Mouse (Mus musculus) midbrain, embryonic 11.5 days (tissue): Measurements from ENCODE around the gene Thbs1. TPM values are rescaled to one million over a fixed set of nuclear protein-coding genes. Genes with fewer than 3 reads are reported as not detected.

Source experiments
- ATAC-seq: fragments of 200-750 bp; cut with Nextera tagmentation; 2 replicates; pipeline ENCODE4 v1.8.0; 2017; ENCODE audit warnings: moderate TSS enrichment, moderate library complexity; ENCODE audit not compliant: low FRiP score
- DNase-seq: peaks from one replicate; pipeline ENCODE4 v3.0.0; 2015; ENCODE audit warnings: low spot score; ENCODE audit errors: missing footprints
- H3K27ac ChIP-seq: fragments of 300-500 bp; sonication (generic); 2 replicates; pipeline ENCODE4 v1.5.1; 2014; ENCODE audit warnings: low read depth, low read length
- H3K27me3 ChIP-seq: fragments of 300-500 bp; sonication (generic); 2 replicates; pipeline ENCODE4 v1.6.1; 2014; ENCODE audit warnings: mild to moderate bottlenecking, low read length, moderate library complexity, mixed read lengths; ENCODE audit not compliant: control insufficient read depth, insufficient read depth
- H3K36me3 ChIP-seq: fragments of 300-500 bp; sonication (generic); 2 replicates; pipeline ENCODE4 v1.6.1; 2014; ENCODE audit warnings: mild to moderate bottlenecking, low read length, moderate library complexity, mixed read lengths; ENCODE audit not compliant: control insufficient read depth, insufficient read depth
- H3K4me1 ChIP-seq: fragments of 300-500 bp; sonication (generic); 2 replicates; pipeline ENCODE4 v1.6.1; 2014; ENCODE audit warnings: low read length; ENCODE audit not compliant: control insufficient read depth, insufficient read depth
- H3K4me2 ChIP-seq: fragments of 300-500 bp; sonication (generic); 2 replicates; pipeline ENCODE4 v1.6.1; 2014; ENCODE audit warnings: mild to moderate bottlenecking, moderate library complexity
- H3K4me3 ChIP-seq: fragments of 300-500 bp; sonication (generic); 2 replicates; pipeline ENCODE4 v1.5.1; 2014; ENCODE audit warnings: low read depth, low read length
- H3K9ac ChIP-seq: fragments of 300-500 bp; sonication (generic); 2 replicates; pipeline ENCODE4 v1.6.1; 2014; ENCODE audit warnings: low read length
- H3K9me3 ChIP-seq: fragments of 300-500 bp; sonication (generic); 2 replicates; pipeline ENCODE4 v1.6.1; 2016; ENCODE audit warnings: low read length; ENCODE audit not compliant: control insufficient read depth
- WGBS: fragments of 180-500 bp; shearing (Covaris S2); extraction: QIAGEN DNeasy Blood & Tissue Kit; methylation state at CpG from one replicate; pipeline ENCODE4 v1.1.7; 2014; 5-methylcytosine and 5-hydroxymethylcytosine counted together
- polyA plus RNA-seq: library from polyadenylated mRNA; unstranded; fragments of >200 nt; fragmentation: Nextera tagmentation; extraction: Ambion mirVana; gene quantifications from 2 replicates; pipeline ENCODE4 v1.2.1, GENCODE M21; 2014

Thbs1 gene
- polyA plus RNA-seq, 1 experiment from 2014 or later = 37.4 TPM

DNA sequence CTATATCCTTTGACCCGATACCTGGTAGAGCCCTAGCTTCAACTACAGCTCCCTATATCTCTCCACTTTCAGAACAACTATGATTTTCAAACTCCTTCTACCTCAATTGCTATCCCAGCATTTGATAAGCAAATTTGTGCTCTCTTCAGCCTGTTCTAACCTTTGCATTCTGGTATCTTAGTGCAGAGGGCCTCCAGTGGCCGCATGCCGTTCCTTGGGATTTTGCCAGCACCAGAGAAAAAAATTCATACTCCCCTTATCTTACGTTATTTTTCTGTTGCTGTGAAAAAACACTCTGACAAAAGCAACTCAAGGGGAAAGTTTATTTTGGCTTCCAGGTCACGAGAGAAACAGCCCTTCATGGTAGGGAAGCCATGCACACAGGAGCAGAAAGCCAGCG is 28.0 kb upstream of the Thbs1 start:
- Histone ChIP-seq H3K9ac (no peak overlapping the region), H3K9me3 (no peaks in the 10 kb centered on the region), H3K4me1 (no peaks in the 10 kb centered on the region), H3K4me2 (no peak overlapping the region), H3K27ac (no peak overlapping the region), H3K27me3 (no peaks in the 10 kb centered on the region), H3K4me3 (no peak overlapping the region), H3K36me3 (no peaks in the 10 kb centered on the region)
- 89% methylated on average over 6 of the region's 6 CpGs for WGBS
- DNase-seq = no peak
- ATAC-seq = no peak

DNA sequence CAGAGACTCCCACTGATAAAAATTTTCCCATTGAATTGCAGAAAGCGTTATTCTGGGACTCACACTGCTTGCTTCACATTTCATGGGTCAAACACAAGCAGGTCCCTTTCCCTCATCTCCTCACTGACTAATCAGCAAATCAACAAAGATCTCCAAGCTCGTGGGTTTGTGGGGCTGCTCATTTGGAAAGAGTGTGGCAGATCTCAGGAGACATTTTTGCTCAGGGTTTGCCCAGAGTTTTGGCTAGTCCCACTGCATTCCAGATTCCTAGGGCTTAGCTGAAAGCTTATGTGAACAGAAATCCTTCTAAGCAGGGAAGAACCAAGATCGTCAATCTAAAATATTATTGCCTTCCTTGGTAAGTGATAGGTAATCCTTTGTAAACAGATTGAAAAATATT is 27.0 kb upstream of the Thbs1 start:
- DNase-seq (no peak), ATAC-seq (no peak)
- H3K9ac ChIP-seq = no peak overlapping the region
- no peaks in the 10 kb centered on the region for H3K36me3 ChIP-seq
- 80% methylated on average over 3 of the region's 3 CpGs for WGBS
- H3K4me3 ChIP-seq = no peak overlapping the region
- no peaks in the 10 kb centered on the region for H3K27me3 ChIP-seq
- H3K27ac ChIP-seq = no peak overlapping the region
- H3K4me2 ChIP-seq = no peak overlapping the region
- H3K4me1 ChIP-seq = no peaks in the 10 kb centered on the region
- no peaks in the 10 kb centered on the region for H3K9me3 ChIP-seq

DNA sequence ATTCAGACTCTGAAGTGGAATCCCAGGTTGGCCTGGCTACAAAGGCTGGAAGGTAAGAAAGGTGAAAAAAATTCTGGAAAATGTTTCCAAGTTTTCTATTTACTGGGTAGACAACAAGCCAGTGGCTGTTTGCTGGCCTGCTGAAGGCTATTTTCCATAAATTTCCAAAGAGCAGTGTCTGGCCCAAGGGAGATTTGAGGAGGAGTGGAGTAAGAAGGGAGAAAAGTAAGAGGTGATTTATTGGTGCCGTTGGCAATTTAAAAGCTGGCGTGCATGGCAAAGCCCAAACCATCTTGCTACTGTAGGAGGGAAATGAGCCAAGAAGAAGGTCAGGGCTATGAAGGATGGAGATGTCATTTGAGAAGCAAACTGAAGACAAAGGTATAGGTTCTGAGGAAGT is 26.0 kb upstream of the Thbs1 start:
- H3K9ac ChIP-seq = no peak overlapping the region
- no peaks in the 10 kb centered on the region for H3K27me3 ChIP-seq
- no peaks in the 10 kb centered on the region for H3K4me1 ChIP-seq
- DNase-seq = no peak
- no peak for ATAC-seq
- no peak overlapping the region for H3K27ac ChIP-seq
- H3K4me2 ChIP-seq = no peak overlapping the region
- 94% methylated on average over 2 of the region's 2 CpGs for WGBS
- no peaks in the 10 kb centered on the region for H3K9me3 ChIP-seq
- H3K4me3 ChIP-seq = no peak overlapping the region
- H3K36me3 ChIP-seq = no peaks in the 10 kb centered on the region

DNA sequence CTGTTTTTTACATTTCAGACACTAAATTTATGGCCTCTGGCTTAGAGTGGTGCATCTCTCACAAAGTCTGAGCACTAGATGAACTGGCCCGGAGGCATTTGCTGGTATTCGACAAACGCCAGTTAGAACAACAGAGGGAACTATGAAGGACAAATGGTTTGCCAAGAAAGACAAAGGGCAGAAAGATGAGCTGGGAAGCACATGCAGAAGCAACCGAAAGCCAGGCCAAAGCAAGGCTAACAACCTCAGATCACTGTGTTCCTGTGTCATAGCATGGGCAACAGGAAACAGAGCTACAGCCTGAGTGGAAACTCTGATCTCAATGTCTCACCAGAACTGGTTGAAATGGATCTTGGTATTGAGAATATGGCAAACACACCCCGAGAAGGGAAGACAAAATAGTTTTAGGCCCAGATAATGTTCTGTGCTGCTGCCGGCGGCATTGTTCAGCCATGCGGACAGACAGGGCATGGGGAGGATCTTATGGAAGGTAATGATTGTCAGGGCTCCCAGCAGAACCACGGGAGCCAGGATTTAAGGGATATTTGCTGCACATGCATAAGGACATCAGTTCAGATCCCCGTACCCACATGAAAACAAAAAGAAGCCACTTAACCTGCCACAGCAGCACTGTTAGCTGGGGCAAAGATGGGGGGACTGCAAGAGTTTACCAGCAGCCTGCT is 24.5 kb upstream of the Thbs1 start:
- no peaks in the 10 kb centered on the region for H3K27me3 ChIP-seq
- H3K9ac ChIP-seq = no peak overlapping the region
- H3K27ac ChIP-seq = no peak overlapping the region
- no peak overlapping the region for H3K4me2 ChIP-seq
- 84% methylated on average over 10 of the region's 10 CpGs for WGBS
- ATAC-seq (no peak), DNase-seq (no peak)
- H3K4me3 ChIP-seq = no peak overlapping the region
- H3K9me3 ChIP-seq = no peaks in the 10 kb centered on the region
- no peaks in the 10 kb centered on the region for H3K36me3 ChIP-seq
- H3K4me1 ChIP-seq = no peaks in the 10 kb centered on the region

- Histone ChIP-seq H3K27me3 (no peaks in the 10 kb centered on the region), H3K36me3 (no peaks in the 10 kb centered on the region), H3K9me3 (no peaks in the 10 kb centered on the region), H3K4me1 (no peaks in the 10 kb centered on the region), H3K4me2 (no peak overlapping the region), H3K27ac (no peak overlapping the region), H3K4me3 (no peak overlapping the region), H3K9ac (no peak overlapping the region)
- WGBS = 87% methylated on average over 5 of the region's 5 CpGs
- no peak for DNase-seq
- ATAC-seq = no peak
These were observed 20.4 kb upstream of the Thbs1 start for GRCm38 (mm10) chr2:118091226-118091625.

- Histone ChIP-seq H3K27ac (no peak overlapping the region), H3K4me3 (no peak overlapping the region), H3K9ac (no peak overlapping the region), H3K27me3 (no peaks in the 10 kb centered on the region), H3K4me2 (no peak overlapping the region), H3K4me1 (peaks cover 2% of the 10 kb centered on the region; the same call in 1 of the 2 replicates), H3K9me3 (no peaks in the 10 kb centered on the region), H3K36me3 (no peaks in the 10 kb centered on the region)
- ATAC-seq (no peak), DNase-seq (no peak)
- 90% methylated on average over 4 of the region's 4 CpGs for WGBS
These were observed 12.6 kb upstream of the Thbs1 start for GRCm38 (mm10) chr2:118099104-118099503.

- DNase-seq = no peak
These were observed 9.5 kb upstream of the Thbs1 start for GRCm38 (mm10) chr2:118102169-118102568.

GRCm38 (mm10) chr2:118110225-118110915 is 1.3 kb upstream of the Thbs1 start:
- Histone ChIP-seq H3K36me3 (no peaks in the 10 kb centered on the region; the same call in 1 of the 2 replicates), H3K4me1 (peaks cover 8% of the 10 kb centered on the region), H3K27ac (no peak overlapping the region), H3K9ac (peak overlapping the region; percentile 59), H3K4me2 (peak overlapping the region; percentile 94), H3K9me3 (no peaks in the 10 kb centered on the region), H3K27me3 (peaks cover 6% of the 10 kb centered on the region; the same call in 1 of the 2 replicates), H3K4me3 (peak overlapping the region; percentile 47)
- 36% methylated on average over 17 of the region's 17 CpGs for WGBS
- ATAC-seq = peak; percentile 61
- DNase-seq = peak; percentile 86

More at GRCm38 (mm10) chr2:118102169-118102568, 9.5 kb upstream of the Thbs1 start:
- no peak for ATAC-seq
- H3K4me1 ChIP-seq = peaks cover 2% of the 10 kb centered on the region; the same call in 1 of the 2 replicates
- 60% methylated on average over 4 of the region's 4 CpGs for WGBS
- H3K9ac ChIP-seq = no peak overlapping the region
- no peak overlapping the region for H3K27ac ChIP-seq
- no peak overlapping the region for H3K4me2 ChIP-seq
- no peak overlapping the region for H3K4me3 ChIP-seq
- no peaks in the 10 kb centered on the region for H3K27me3 ChIP-seq
- H3K36me3 ChIP-seq = no peaks in the 10 kb centered on the region
- H3K9me3 ChIP-seq = no peaks in the 10 kb centered on the region

GRCm38 (mm10) chr2:118111116-118111487 is 574 bp upstream of the Thbs1 start:
- DNase-seq (peak; percentile 99), ATAC-seq (peak; percentile 85)
- under 1% methylated on average over 16 of the region's 16 CpGs for WGBS
- Histone ChIP-seq H3K4me3 (peak overlapping the region; percentile 47), H3K4me1 (peaks cover 8% of the 10 kb centered on the region), H3K9ac (peak overlapping the region; percentile 59), H3K27me3 (peaks cover 6% of the 10 kb centered on the region; the same call in 1 of the 2 replicates), H3K9me3 (no peaks in the 10 kb centered on the region), H3K4me2 (peak overlapping the region; percentile 94), H3K36me3 (no peaks in the 10 kb centered on the region; the same call in 1 of the 2 replicates), H3K27ac (no peak overlapping the region)
